Mouse (Mus musculus) bone marrow, adult 2 months (tissue): Measurements from ENCODE around the gene Eml5.

Experiments
- CTCF ChIP-seq: fragments of 200-500 bp; IDR thresholded peaks from 2 replicates; pipeline ENCODE4 v1.5.1; 2011; ENCODE audit warnings: low read length, control low read depth; ENCODE audit not compliant: control insufficient read depth, insufficient read depth
- POLR2A ChIP-seq: fragments of 200-500 bp; IDR thresholded peaks from 2 replicates; pipeline ENCODE4 v1.6.1; 2011; ENCODE audit warnings: low read depth, mild to moderate bottlenecking, control low read depth, low read length, borderline replicate concordance; ENCODE audit not compliant: control insufficient read depth

DNA sequence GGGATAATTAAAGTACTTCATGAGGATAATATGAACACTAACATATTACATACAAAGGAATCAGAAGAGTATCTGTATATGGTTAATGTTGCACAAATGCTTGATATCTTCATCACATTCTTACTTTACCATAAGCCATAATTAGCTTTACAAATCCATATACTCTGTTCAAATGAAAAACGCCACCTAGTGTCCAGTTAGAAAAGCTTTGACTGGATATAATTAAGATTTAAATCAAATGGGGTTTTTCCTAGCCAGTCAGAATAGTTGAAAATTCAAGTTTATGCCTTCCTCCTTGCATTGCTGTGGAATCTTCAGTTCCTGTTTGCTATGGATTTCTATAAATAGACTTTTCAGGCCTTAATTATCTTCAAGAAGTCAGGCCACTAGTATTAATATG is 16.8 kb downstream of the Eml5 start:
- TF ChIP-seq CTCF, result no peak
- no peak for TF ChIP-seq POLR2A
